Mouse (Mus musculus): ENCODE results near the gene Cpa5. TPM values are rescaled to one million over a fixed set of nuclear protein-coding genes. Genes with fewer than 3 reads are reported as not detected.

The Cpa5 gene
- polyA plus RNA-seq (2016; fragmentation: Nextera tagmentation; extraction: Ambion mirVana), result 1.1 and 1.9 TPM in 2 replicates

DNA sequence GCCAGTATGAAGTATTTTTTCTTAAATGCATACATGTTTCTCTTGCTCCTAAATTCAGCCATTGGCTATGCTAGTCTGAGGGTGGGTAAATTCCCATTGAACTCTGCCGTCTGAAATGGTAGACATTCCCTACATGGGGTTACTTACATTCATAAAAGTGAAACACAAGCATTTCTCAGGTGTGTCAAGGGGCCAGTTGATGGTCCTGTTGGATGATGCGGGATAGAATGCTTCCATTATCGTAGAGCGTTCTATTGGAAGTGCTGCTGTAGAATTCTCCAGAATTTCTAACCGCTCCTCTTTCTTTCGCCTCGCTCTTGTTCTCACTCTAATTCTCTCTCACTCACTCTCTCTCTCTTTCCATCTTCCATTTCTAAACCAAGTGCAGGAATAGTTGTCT lies at the start of gene Cpa5:
Cpa5 (plus strand) TSS at position 301 of the 400 bp plus-strand sequence.
- Histone ChIP-seq H3K9ac (no peak within 1 kb of the TSS), H3K36me3 (no peaks in the 10 kb centered on the region), H3K27me3 (replicated peaks) (no peaks in the 10 kb centered on the region), H3K4me1 (replicated peaks) (peaks cover 3% of the 10 kb centered on the region), H3K4me3 (no peak within 1 kb of the TSS), H3K27ac (ENCODE audit: poor library complexity, severe bottlenecking) (no peak within 1 kb of the TSS), H3K9me3 (replicated peaks) (no peaks in the 10 kb centered on the region), H3K4me2 (no peak within 1 kb of the TSS)
- ATAC-seq (ENCODE audit: insufficient number of reproducible peaks, low FRiP score), result no peak
- WGBS, result 89% methylated on average over 7 of the region's 7 CpGs

DNA sequence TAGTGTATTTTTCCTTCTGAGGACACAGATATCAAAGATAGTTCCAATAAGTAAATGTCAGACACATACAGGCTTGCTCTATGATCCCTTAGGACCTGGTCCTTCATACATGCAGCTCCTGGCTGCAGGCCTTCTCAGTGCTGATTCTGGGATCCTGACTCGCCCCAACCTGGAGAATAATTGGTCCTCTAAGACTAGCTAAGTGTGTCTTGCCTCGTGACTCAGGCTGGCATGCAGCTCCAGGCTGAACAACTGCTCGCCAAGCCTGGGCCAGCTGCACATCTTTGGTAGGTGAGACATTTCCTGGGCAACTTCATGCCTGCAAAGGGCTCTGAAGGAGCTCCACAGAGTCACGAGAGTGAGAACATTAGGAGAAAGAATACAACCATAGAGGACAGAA lies 48.7 kb upstream of the Cpa5 start:
- H3K4me1 ChIP-seq (replicated peaks), result no peaks in the 10 kb centered on the region
- H3K27me3 ChIP-seq (replicated peaks), result no peaks in the 10 kb centered on the region
- no peaks in the 10 kb centered on the region for H3K9me3 ChIP-seq (replicated peaks)
- no peak for ATAC-seq (ENCODE audit: insufficient number of reproducible peaks, low FRiP score)
- WGBS, result 82% methylated on average over 4 of the region's 4 CpGs
- H3K9ac ChIP-seq, result no peak overlapping the region
- no peak overlapping the region for H3K4me3 ChIP-seq
- H3K4me2 ChIP-seq, result no peak overlapping the region
- H3K27ac ChIP-seq (ENCODE audit: poor library complexity, severe bottlenecking), result no peak overlapping the region
- no peaks in the 10 kb centered on the region for H3K36me3 ChIP-seq

DNA sequence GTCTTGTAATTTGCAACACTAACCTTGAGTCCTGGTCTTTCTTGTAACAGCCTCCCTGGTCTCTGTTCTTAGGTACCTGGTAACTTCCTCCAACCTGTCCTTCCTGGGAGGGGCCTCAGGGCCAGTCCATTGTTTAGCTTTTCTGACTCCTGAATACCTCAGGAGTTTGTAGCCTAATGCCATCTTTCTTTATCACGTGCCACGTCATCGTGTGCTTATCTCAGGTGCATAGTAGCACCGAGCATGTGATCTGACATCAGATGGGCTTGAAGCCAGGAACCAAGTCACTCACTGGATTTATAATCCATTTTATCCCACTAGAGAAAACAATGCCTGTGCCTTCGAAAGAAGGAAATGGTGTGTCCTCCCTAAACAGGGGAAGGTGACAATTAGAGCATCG lies 47.2 kb upstream of the Cpa5 start:
- no peaks in the 10 kb centered on the region for H3K36me3 ChIP-seq
- no peaks in the 10 kb centered on the region for H3K9me3 ChIP-seq (replicated peaks)
- no peak overlapping the region for H3K27ac ChIP-seq (ENCODE audit: poor library complexity, severe bottlenecking)
- no peak overlapping the region for H3K9ac ChIP-seq
- no peak for ATAC-seq (ENCODE audit: insufficient number of reproducible peaks, low FRiP score)
- H3K4me1 ChIP-seq (replicated peaks), result peaks cover 6% of the 10 kb centered on the region; the same call in 1 of the 2 replicates
- WGBS, result 71% methylated on average over 6 of the region's 6 CpGs
- no peak overlapping the region for H3K4me3 ChIP-seq
- no peak overlapping the region for H3K4me2 ChIP-seq
- H3K27me3 ChIP-seq (replicated peaks), result no peaks in the 10 kb centered on the region

DNA sequence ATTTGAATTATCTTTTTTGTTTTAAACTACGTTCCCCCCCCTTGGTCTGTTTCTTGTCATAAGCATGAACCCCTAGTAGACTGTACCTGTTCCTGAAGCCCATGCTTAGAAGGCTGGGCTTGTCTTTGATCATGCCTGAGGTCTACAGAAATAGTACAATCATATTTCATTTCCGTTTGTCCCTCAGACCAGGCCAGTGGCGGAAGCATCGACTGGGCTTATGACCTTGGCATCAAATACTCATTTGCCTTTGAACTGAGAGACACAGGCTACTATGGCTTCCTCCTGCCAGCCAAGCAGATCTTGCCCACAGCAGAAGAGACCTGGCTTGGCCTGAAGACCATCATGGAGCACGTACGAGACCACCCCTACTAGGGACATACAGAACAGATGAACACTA lies 46.8 kb upstream of the Cpa5 start:
- no peak overlapping the region for H3K9ac ChIP-seq
- no peaks in the 10 kb centered on the region for H3K27me3 ChIP-seq (replicated peaks)
- no peak for ATAC-seq (ENCODE audit: insufficient number of reproducible peaks, low FRiP score)
- no peak overlapping the region for H3K4me3 ChIP-seq
- no peaks in the 10 kb centered on the region for H3K36me3 ChIP-seq
- H3K9me3 ChIP-seq (replicated peaks), result no peaks in the 10 kb centered on the region
- H3K4me1 ChIP-seq (replicated peaks), result peaks cover 8% of the 10 kb centered on the region; the same call in 1 of the 2 replicates
- H3K27ac ChIP-seq (ENCODE audit: poor library complexity, severe bottlenecking), result no peak overlapping the region
- WGBS, result 88% methylated on average over 6 of the region's 6 CpGs
- H3K4me2 ChIP-seq, result no peak overlapping the region

DNA sequence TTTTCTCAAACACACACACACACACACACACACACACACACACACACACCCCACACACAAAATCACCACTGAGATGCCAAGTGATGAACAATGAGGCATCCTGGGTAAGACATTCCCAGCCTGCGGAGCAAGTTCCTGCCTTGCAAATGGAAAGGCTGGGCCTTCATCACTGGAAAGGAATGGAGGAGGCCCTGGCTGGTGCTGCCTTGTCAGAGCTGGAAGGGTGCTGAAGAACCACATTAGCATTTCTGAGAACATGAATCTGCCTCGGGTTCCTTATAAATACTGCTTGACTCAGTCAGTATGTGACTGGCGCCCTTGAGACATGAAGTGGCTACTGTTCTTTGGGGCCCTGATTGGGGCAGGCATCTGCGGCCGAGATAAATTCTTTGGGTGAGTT lies 42.7 kb upstream of the Cpa5 start, which contains the start of gene Cpa4:
Cpa4 (plus strand) TSS at position 301 of the 400 bp plus-strand sequence.
- H3K27me3 ChIP-seq (replicated peaks), result no peaks in the 10 kb centered on the region
- no peak within 1 kb of the TSS for H3K27ac ChIP-seq (ENCODE audit: poor library complexity, severe bottlenecking)
- H3K4me2 ChIP-seq, result no peak within 1 kb of the TSS
- ATAC-seq (ENCODE audit: insufficient number of reproducible peaks, low FRiP score), result no peak
- WGBS, result 61% methylated on average over 5 of the region's 5 CpGs
- no peak within 1 kb of the TSS for H3K9ac ChIP-seq
- H3K4me1 ChIP-seq (replicated peaks), result peaks cover 30% of the 10 kb centered on the region
- H3K36me3 ChIP-seq, result no peaks in the 10 kb centered on the region
- no peaks in the 10 kb centered on the region for H3K9me3 ChIP-seq (replicated peaks)
- no peak within 1 kb of the TSS for H3K4me3 ChIP-seq

DNA sequence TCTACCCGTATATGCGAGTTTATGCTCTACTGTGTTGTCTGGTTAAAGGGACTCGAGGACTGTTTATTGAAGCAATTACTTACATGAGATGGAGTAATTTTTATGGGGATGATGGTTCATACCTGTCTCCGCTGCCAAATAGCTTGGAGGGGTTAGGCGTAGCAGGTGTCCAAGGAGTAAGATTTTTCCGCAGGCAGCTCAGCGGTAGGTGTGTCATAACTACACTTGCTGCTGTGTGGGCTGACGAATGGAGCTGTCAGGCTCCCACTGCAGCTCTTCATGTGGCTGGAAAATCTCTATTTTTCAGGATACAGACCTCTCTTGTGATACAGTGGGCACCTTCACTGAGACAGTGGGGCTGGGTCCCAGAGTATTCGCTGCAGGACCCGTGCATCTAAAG lies 41.5 kb upstream of the Cpa5 start:
- H3K4me3 ChIP-seq, result no peak overlapping the region
- no peak for ATAC-seq (ENCODE audit: insufficient number of reproducible peaks, low FRiP score)
- WGBS, result 84% methylated on average over 10 of the region's 10 CpGs
- H3K27me3 ChIP-seq (replicated peaks), result no peaks in the 10 kb centered on the region
- no peaks in the 10 kb centered on the region for H3K36me3 ChIP-seq
- H3K27ac ChIP-seq (ENCODE audit: poor library complexity, severe bottlenecking), result no peak overlapping the region
- H3K9ac ChIP-seq, result no peak overlapping the region
- no peak overlapping the region for H3K4me2 ChIP-seq
- no peaks in the 10 kb centered on the region for H3K9me3 ChIP-seq (replicated peaks)
- peaks cover 41% of the 10 kb centered on the region for H3K4me1 ChIP-seq (replicated peaks)

DNA sequence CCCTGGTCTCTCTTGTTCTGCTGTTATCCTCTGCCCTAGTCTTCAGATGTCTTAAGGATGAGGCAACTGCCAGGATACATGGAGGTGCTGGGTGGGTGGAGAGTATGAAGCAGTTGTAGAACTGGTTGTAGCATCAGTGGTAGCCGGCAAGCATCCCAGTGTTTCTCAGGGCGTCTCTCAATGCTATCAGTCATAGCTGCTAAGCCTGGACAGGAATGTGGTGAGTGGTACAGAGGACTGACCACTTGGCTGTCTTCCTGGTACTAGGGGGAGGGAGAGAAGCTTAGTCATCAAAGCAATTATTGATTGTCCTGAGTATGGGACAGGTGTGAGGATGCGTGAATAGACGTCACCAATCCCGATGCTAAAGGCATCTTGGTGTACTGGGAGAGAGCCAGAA lies 40.8 kb upstream of the Cpa5 start:
- Histone ChIP-seq H3K36me3 (no peaks in the 10 kb centered on the region), H3K4me3 (no peak overlapping the region), H3K9me3 (replicated peaks) (no peaks in the 10 kb centered on the region), H3K27me3 (replicated peaks) (no peaks in the 10 kb centered on the region), H3K4me2 (no peak overlapping the region), H3K27ac (ENCODE audit: poor library complexity, severe bottlenecking) (no peak overlapping the region), H3K4me1 (replicated peaks) (peaks cover 45% of the 10 kb centered on the region), H3K9ac (no peak overlapping the region)
- no peak for ATAC-seq (ENCODE audit: insufficient number of reproducible peaks, low FRiP score)
- 49% methylated on average over 5 of the region's 5 CpGs for WGBS

DNA sequence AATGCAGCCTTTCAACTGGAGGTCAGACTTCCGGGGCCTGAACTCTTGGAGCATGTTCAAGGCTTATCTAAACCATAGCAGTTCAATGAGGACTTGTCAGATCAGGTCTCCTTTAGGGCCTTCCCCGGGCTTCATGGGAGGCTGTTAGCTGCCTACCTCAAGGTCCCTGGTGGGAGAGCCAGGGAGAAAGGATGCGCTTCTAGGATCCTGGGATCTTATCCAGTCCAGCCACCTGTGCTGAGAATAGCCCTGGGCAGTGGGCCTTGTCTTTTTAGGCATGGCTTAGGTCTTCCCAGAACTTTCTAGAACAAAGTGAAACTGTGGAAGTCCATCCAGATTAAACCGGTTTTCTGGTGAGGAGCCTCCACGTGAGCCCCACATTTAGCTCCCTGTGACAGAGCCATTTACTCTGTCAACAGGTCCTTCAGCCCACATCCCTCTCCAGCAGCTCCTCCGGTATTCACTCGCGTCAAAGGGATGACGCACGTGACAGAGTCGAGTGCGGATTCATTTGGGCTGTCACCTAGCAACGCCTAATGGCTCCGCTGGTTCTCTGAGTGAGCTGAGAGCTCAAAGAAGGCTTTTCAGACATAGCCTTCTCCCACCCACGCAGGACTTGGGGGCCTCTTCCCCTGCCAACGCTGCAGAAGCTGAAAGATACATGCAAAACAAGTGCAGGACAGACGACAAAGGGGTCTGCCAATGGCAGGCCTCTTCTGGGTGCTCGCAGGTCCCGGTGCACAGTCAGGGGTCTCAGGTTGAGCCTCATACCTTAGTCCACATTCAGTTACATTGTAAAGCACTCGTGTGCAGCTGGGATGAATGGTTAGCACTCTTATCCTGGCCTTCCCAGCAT lies 38.1 kb upstream of the Cpa5 start:
- H3K27me3 ChIP-seq (replicated peaks), result no peaks in the 10 kb centered on the region
- peak overlapping the region; percentile 42 for H3K4me2 ChIP-seq
- no peaks in the 10 kb centered on the region for H3K9me3 ChIP-seq (replicated peaks)
- peak overlapping the region; percentile 91 for H3K27ac ChIP-seq (ENCODE audit: poor library complexity, severe bottlenecking)
- H3K4me3 ChIP-seq, result no peak overlapping the region
- ATAC-seq (ENCODE audit: insufficient number of reproducible peaks, low FRiP score), result peak; percentile 88
- peaks cover 45% of the 10 kb centered on the region for H3K4me1 ChIP-seq (replicated peaks)
- H3K9ac ChIP-seq, result peak overlapping the region; percentile 40; the same call in 1 of the 2 replicates
- H3K36me3 ChIP-seq, result no peaks in the 10 kb centered on the region
- WGBS, result 42% methylated on average over 20 of the region's 20 CpGs

DNA sequence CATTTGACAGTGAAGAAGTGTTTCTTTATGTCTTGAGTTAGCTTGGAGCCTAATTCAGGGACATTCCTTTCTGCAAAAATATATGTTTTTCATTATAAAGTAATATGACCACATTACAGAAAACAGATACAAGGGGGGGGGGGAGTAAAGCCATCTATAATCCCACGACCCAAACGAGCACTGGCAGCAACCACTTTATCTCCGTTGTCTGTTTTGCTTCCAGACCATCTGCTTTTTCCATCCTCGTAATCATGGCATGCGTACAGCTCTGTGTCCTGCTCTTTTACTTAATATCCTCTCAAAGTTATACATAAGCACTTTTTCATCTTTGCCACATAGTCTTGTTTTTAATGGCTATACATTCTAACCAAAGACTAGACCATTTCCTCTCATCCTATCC lies 37.4 kb upstream of the Cpa5 start:
- no peaks in the 10 kb centered on the region for H3K36me3 ChIP-seq
- H3K9me3 ChIP-seq (replicated peaks), result no peaks in the 10 kb centered on the region
- no peak overlapping the region for H3K4me3 ChIP-seq
- H3K4me1 ChIP-seq (replicated peaks), result peaks cover 41% of the 10 kb centered on the region
- no peak overlapping the region for H3K9ac ChIP-seq
- H3K4me2 ChIP-seq, result no peak overlapping the region
- H3K27ac ChIP-seq (ENCODE audit: poor library complexity, severe bottlenecking), result peak overlapping the region; percentile 85
- no peak for ATAC-seq (ENCODE audit: insufficient number of reproducible peaks, low FRiP score)
- 43% methylated on average over 5 of the region's 5 CpGs for WGBS
- no peaks in the 10 kb centered on the region for H3K27me3 ChIP-seq (replicated peaks)

DNA sequence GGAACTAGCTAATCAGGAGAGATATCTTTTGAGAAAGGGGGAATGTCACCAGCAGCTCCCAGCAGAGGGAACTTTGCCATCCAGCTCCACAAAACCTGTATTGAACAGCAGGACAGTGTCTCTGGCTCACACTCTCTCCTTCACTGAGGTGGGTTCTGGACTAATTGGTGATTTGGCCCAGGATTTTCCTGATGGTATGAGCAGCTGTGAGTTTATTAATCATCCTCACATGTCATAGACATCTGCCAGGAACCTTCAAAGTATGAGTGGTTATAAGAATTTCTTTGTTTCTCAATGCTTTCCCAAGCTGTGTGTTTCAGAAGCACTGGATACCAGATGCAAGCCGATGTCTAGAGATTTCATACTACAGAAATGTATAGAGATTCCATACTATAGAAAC lies 35.9 kb upstream of the Cpa5 start:
- Histone ChIP-seq H3K4me1 (replicated peaks) (peaks cover 31% of the 10 kb centered on the region), H3K27me3 (replicated peaks) (no peaks in the 10 kb centered on the region), H3K4me3 (no peak overlapping the region), H3K9me3 (replicated peaks) (no peaks in the 10 kb centered on the region), H3K9ac (no peak overlapping the region), H3K27ac (ENCODE audit: poor library complexity, severe bottlenecking) (no peak overlapping the region), H3K36me3 (no peaks in the 10 kb centered on the region), H3K4me2 (no peak overlapping the region)
- 78% methylated on average over 1 of the region's 1 CpGs for WGBS
- no peak for ATAC-seq (ENCODE audit: insufficient number of reproducible peaks, low FRiP score)

DNA sequence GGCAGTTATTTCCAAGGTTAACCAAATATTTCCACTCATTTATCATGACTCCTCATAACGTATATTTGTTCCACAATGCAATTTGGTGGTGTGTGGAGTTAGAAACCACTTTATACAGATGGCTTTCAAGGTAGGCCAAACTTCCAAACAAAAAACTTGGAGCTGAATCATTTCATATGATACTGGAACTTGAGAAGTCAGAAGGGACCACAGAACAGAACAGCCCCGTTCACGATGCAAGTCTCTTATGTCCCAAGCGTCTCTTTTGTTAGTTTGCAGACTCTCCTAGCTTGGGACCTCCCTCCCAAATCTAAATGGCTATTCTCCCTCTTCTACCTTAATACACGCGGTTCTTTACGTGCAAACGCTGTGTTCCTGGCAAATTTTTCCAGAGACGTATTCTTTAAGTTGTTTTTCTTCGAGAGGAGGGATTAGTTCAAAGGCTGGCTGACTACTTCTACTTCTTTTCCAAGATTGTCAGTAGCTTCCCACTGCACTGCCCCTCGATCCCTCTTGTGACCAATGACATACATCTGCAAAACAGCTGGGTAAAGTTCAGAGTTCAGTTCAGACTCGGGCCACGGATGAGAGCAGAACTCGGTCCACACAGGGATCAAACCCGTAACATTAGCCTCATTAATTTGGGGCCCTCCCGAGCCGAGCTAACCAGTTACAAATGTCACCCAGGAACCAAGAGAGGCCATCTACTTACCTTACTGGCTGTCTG lies 34.2 kb upstream of the Cpa5 start:
- Histone ChIP-seq H3K4me2 (no peak overlapping the region), H3K27me3 (replicated peaks) (no peaks in the 10 kb centered on the region), H3K9me3 (replicated peaks) (no peaks in the 10 kb centered on the region), H3K4me1 (replicated peaks) (peaks cover 23% of the 10 kb centered on the region), H3K4me3 (no peak overlapping the region), H3K9ac (no peak overlapping the region), H3K36me3 (no peaks in the 10 kb centered on the region), H3K27ac (ENCODE audit: poor library complexity, severe bottlenecking) (no peak overlapping the region)
- 80% methylated on average over 17 of the region's 17 CpGs for WGBS
- no peak for ATAC-seq (ENCODE audit: insufficient number of reproducible peaks, low FRiP score)
